Comparison of ENCODE assay signal across 8 mouse cellular contexts in genomic region chr5:39644827-39645380, GRCm38 (mm10).
DNase-seq lines count a peak whose midpoint lies in the region; ATAC-seq lines count a peak whose summit lies in the region.

No protein-coding gene starts in this region.

- peaks cover 9% of the 10 kb centered on the region; the same call in 1 of the 2 replicates for H3K4me1 ChIP-seq in heart, embryonic 11.5 days (ENCODE audit: control insufficient read depth, insufficient read depth, low read length)
- peaks cover 21% of the 10 kb centered on the region for H3K4me1 ChIP-seq in forebrain, embryonic 16.5 days (replicated peaks; ENCODE audit: control insufficient read depth, insufficient read depth, low read length)
- no peaks in the 10 kb centered on the region for H3K4me1 ChIP-seq in liver, embryonic 12.5 days

- H3K36me3 ChIP-seq in heart, embryonic 11.5 days (ENCODE audit: control insufficient read depth, insufficient read depth, low read length) = no peaks in the 10 kb centered on the region
- no peaks in the 10 kb centered on the region for H3K36me3 ChIP-seq in forebrain, embryonic 16.5 days (ENCODE audit: control insufficient read depth, insufficient read depth)
- H3K36me3 ChIP-seq in liver, embryonic 12.5 days = no peaks in the 10 kb centered on the region

- H3K27ac ChIP-seq in heart, embryonic 11.5 days (ENCODE audit: low read depth, low read length) = no peak overlapping the region
- H3K27ac ChIP-seq in forebrain, embryonic 16.5 days (ENCODE audit: low read length) = peak overlapping the region; percentile 56
- no peak overlapping the region for H3K27ac ChIP-seq in liver, embryonic 12.5 days

- 1% methylated on average over 28 of the region's 28 CpGs for WGBS in heart, embryonic 11.5 days (ENCODE audit: insufficient replicate concordance)
- under 1% methylated on average over 28 of the region's 28 CpGs for WGBS in forebrain, embryonic 16.5 days
- 1% methylated on average over 28 of the region's 28 CpGs for WGBS in liver, embryonic 12.5 days (ENCODE audit: insufficient replicate concordance)

- DNase-seq in heart, adult 8-10 months (ENCODE audit: low spot score) = no peak
- peak; percentile 27 to 47 for DNase-seq in adrenal gland, postnatal 36 days
- DNase-seq in right cerebral cortex, postnatal 25 days = peak; percentile 61
- DNase-seq in frontal cortex, postnatal 10 days (ENCODE audit: low spot score in 2 of 2) = no peak
- DNase-seq in urinary bladder, postnatal 25 days (ENCODE audit: low spot score) = no peak

- peak; percentile 50 for ATAC-seq in heart, embryonic 11.5 days (replicated peaks; ENCODE audit: insufficient number of reproducible peaks, low FRiP score, low TSS enrichment)
- peak; percentile 76 for ATAC-seq in forebrain, embryonic 16.5 days
- ATAC-seq in liver, embryonic 12.5 days = peak; percentile 40

- peak overlapping the region; percentile 61 for H3K4me3 ChIP-seq in heart, embryonic 11.5 days (ENCODE audit: low read depth, low read length)
- H3K4me3 ChIP-seq in forebrain, embryonic 16.5 days (replicated peaks; ENCODE audit: low read length) = peak overlapping the region; percentile 70
- H3K4me3 ChIP-seq in liver, embryonic 12.5 days = peak overlapping the region; percentile 48

- H3K4me2 ChIP-seq in heart, embryonic 11.5 days = peak overlapping the region; percentile 98
- H3K4me2 ChIP-seq in forebrain, embryonic 16.5 days (ENCODE audit: low read length) = peak overlapping the region; percentile 77
- H3K4me2 ChIP-seq in liver, embryonic 12.5 days = peak overlapping the region; percentile 72

- peaks cover 12% of the 10 kb centered on the region for H3K27me3 ChIP-seq in heart, embryonic 11.5 days (ENCODE audit: control insufficient read depth, insufficient read depth, low read length)
- H3K27me3 ChIP-seq in forebrain, embryonic 16.5 days (replicated peaks; ENCODE audit: control insufficient read depth, insufficient read depth, low read length) = no peaks in the 10 kb centered on the region
- H3K27me3 ChIP-seq in liver, embryonic 12.5 days (replicated peaks) = peaks cover 50% of the 10 kb centered on the region

- H3K9me3 ChIP-seq in heart, embryonic 11.5 days (replicated peaks; ENCODE audit: control insufficient read depth, low read length) = no peaks in the 10 kb centered on the region
- H3K9me3 ChIP-seq in forebrain, embryonic 16.5 days (ENCODE audit: control insufficient read depth, low read length) = no peaks in the 10 kb centered on the region
- H3K9me3 ChIP-seq in liver, embryonic 12.5 days (replicated peaks) = no peaks in the 10 kb centered on the region

- H3K9ac ChIP-seq in heart, embryonic 11.5 days (ENCODE audit: low read depth, low read length) = peak overlapping the region; percentile 58
- H3K9ac ChIP-seq in forebrain, embryonic 16.5 days (replicated peaks; ENCODE audit: low read depth, low read length) = peak overlapping the region; percentile 73
- no peak overlapping the region for H3K9ac ChIP-seq in liver, embryonic 12.5 days

Comparison
In these comparisons a context has a peak if more than half of its experiments do, and no peak if none do; other contexts are left out.
1. DNase-seq: peak in adrenal gland, postnatal 36 days (2 of 2) and right cerebral cortex, postnatal 25 days (single experiment); none in heart, adult 8-10 months (single experiment), frontal cortex, postnatal 10 days (0 of 2) and urinary bladder, postnatal 25 days (single experiment).
2. Peak in every context shown above with its lines, with median percentiles within 50 percentile points of each other: ATAC-seq, H3K4me2 ChIP-seq and H3K4me3 ChIP-seq.